Mouse (Mus musculus) ES-E14 (cell line): Measurements from ENCODE around the gene Acvr1.

Experiments used
- CHD2 ChIP-seq: IDR thresholded peaks from 2 replicates; pipeline ENCODE4 v1.6.1; 2014; ENCODE audit warnings: mild to moderate bottlenecking, low read depth, low read length, inconsistent platforms
- HCFC1 ChIP-seq: IDR thresholded peaks from 2 replicates; pipeline ENCODE4 v1.6.1; 2012; ENCODE audit warnings: low read length, inconsistent platforms, borderline replicate concordance; ENCODE audit not compliant: insufficient read depth
- MAFK ChIP-seq: IDR thresholded peaks from 2 replicates; pipeline ENCODE4 v1.6.1; 2014; ENCODE audit warnings: mild to moderate bottlenecking, low read depth, low read length, inconsistent platforms; ENCODE audit not compliant: insufficient read depth

DNA sequence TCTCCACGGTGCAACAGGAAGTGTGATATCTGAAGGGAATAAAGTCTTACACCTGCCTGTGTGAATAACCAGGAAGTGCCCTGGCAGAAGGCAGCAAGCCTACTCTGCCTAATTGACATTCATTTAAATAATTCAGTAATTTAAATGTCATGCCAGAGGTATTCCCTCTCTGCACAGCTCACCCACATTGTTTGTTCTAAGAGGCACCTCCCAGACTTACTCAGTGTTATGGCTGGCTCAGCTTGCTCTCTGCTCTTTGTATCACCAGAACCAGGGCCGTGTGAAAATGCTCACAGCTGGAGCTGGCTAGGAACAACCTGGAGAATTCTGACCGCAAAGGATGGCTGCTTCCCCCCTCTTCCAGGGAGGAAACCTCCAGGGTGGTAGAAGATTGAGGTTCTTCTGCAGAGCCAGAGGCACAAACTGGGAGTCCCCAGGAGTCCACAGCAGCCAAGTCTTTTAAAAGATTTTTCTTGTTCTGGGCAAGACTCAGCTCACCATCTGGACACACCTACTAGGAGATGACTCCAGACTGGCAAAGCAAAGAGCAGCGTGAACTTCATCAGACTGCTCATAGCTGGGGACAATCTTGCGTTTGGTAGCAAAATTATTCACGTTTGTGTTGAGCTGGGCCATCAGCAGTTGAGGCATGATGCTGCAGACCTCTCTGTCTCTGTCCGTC, 82.5 kb downstream of the Acvr1 start:
- TF ChIP-seq MAFK (no peak), CHD2 (no peak), HCFC1 (no peak)
